Mouse (Mus musculus) inflammation-experienced regulatory T-cells, adult 6 months (primary cell): ENCODE data around the gene Alkbh7. TPM values are rescaled to one million over a fixed set of nuclear protein-coding genes. Genes with fewer than 3 reads are reported as not detected.

Source experiments
- ATAC-seq: one replicate; pipeline ENCODE4 v1.8.0; 2017
- polyA plus RNA-seq, 3 experiments: library from polyadenylated mRNA; unstranded; fragments of 100-300 nt; shearing (Covaris generic); gene quantifications; one replicate each; pipeline ENCODE4 v1.2.1; 2017

Gene Alkbh7
- polyA plus RNA-seq, 3 experiments from 2014 or later = 20.3 to 29.1 (median 22.2) TPM

DNA sequence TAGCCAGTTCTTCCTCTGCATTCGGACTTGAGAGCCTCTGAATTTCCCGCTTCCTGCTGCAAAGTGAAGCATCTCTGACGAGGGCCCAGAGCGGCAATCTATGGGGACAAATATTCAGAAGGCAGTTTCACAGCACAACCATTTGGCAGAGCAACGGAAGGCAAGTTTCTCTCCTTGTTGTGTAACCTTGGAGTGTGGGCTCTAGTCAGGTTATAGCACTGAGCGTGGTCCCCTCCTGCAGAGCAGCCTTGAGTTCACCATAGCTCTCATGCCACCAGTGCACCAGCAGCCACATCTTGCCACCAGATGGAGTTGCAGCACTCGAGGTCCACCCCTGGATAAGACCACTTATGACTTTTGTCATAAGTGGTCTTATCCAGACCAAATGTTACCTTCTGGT, 8.7 kb upstream of the Alkbh7 start:
- no peak for ATAC-seq

DNA sequence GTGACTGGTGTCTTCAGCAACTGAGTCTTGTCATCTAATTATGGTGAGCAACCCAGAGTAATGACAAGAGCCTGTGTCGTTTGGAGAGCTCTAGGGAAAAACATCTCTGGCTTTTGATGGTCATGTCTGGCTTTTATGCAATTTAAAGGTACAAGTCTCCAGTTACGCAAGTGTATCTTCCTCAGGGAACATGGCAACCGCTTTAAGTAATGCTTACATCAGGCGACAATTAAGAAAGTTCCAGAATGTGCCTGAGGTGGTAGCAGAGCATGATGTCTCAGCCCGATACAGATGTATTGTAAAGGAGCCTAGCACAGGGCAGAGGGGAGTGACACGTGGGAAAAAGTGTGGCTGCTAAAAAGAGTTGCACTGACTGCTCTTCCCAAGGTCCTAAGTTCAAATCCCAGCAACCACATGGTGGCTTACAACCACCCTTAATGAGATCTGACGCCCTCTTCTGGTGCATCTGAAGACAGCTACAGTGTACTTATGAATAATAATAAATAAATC, 8.2 kb upstream of the Alkbh7 start:
- ATAC-seq = no peak

GRCm38 (mm10) chr17:56989467-56990114, 7.5 kb upstream of the Alkbh7 start:
- ATAC-seq = peak; percentile 72

DNA sequence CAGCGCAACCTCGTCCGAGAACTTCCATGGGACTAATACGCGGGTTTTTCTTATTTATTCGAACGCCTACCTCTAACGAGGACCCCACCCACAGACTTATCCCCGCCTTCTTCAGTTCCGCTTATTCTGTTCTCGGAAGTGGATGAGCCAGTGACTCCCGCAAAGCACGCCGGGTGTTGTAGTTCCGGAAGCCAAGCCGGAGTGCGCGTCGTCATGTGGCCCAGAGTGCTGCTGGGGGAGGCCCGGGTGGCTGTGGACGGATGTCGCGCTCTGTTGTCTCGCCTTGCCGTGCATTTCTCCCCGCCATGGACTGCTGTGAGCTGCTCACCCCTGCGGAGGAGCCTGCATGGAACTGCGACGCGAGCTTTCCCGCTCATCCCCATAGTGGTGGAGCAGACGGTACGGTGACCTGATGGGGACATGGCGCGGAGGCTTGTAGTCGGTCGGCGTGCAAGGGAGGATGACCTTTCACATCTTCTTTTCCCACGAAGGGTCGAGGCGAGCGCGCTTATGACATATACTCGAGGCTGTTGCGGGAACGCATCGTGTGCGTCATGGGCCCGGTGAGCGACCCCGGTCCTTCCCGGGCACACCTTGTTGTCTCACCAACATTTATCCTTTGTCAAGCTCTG, 6.9 kb upstream of the Alkbh7 start, which contains the start of gene Clpp:
Gene Clpp (plus strand): TSS at position 191 of the 632 bp plus-strand sequence.
- ATAC-seq = peak; percentile 99

DNA sequence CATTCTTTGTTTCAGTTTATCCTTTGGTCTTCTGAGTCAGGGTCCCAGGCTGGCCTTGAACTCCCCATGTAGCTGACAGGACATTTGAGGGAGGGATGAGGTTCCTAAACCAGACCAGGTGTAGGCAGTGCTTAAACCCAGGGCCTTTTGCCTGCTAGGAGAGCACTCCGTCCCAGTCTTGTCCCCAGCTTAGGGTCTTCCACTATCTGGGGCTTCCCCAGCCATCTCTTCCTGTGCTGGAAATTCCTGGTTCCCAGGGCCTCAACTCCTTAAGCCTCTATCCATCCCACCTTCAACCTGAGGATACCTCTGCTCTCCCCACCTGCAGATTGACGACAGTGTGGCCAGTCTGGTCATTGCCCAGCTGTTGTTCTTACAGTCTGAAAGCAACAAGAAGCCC, 6.2 kb upstream of the Alkbh7 start:
- ATAC-seq = no peak

GRCm38 (mm10) chr17:56995046-56995445, 2.1 kb upstream of the Alkbh7 start:
- ATAC-seq = no peak

DNA sequence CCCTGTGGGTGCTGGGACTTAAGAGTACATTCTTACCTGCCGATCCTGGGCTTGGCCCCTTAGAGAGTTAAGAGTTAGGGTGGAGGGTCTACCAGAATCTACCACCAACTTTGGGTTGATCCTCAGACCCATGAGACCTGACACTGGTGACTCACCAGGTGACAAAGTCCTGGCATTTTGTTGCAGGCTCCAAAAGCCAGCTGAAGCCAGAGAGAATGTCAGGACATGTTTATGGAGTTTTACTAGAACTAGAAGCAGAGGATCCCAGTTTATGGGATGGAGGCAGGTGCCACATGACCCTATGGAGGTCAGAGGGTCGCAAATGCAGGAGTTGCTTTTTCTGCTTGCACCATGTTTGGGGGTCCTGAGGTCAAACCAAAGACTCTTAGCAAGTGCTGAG, 633 bp upstream of the Alkbh7 start:
- no peak for ATAC-seq

DNA sequence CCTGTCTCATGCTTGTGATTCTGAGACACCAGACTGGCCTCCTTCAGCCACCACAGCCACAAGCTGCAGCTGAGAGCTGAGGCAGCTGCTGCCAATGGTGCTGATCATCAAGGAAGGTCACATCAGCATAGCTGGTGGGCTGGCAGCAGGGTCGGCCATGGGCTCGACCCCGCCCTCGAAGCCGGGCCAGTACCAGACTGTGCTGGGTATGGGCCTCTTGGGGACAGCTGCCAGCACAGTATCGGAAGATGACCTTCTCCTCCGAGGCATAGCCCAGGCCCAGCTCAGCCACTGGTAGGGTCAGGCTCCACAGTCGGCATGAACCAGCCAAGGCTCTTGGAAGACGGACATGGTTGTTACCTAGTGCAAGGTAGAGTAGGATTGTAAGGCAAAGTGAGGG, 2.3 kb downstream of the Alkbh7 start:
- ATAC-seq = no peak

GRCm38 (mm10) chr17:56999968-57000609, 3.0 kb downstream of the Alkbh7 start, which contains the start of gene Pspn:
Pspn (minus strand) TSS chr17:57000018.
- ATAC-seq = no peak

DNA sequence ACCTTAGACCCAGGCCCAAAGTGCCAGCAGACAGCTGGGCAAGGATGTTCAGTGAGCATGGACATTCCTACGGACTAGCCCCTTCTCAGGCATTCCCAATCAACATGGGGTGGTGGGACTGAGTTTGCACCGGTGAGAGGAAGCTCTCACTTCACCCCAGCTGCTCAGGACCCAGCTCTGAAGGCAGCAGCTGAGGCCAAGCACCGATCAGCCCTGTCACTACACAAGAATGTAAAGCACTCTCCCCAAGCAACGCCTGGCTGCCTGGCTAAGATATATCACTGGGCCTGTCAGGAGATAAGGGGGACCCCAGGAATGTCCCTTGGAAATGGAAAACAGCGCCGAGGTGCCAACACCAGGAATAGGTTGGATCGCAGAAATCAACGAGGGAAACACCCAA, 4.1 kb downstream of the Alkbh7 start:
- ATAC-seq = no peak

DNA sequence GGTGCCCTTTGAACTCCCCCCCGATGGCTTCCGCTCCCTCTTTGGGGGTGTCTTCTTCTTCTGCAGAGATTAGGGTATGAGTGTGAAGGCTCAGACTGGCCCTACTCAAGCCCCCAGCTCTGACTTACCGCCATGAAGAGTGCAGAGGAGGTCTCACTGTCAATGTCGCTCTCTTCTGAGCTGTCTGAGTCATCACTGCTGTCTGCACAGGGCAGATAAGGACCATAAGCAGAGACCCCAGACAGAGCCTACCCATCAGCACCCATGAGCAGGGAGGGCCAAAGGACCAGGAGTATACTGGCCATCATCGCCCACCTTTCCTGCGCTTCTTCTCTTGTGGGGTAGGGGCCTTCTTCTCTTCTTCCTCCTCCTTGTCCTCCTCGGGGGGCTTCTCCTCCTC, 6.9 kb downstream of the Alkbh7 start:
- ATAC-seq = no peak

GRCm38 (mm10) chr17:57007137-57007905, 10.2 kb downstream of the Alkbh7 start:
- no peak for ATAC-seq

- ATAC-seq = peak; percentile 52
Observed at GRCm38 (mm10) chr17:57010911-57011235, 13.7 kb downstream of the Alkbh7 start.

GRCm38 (mm10) chr17:57011236-57012141, 14.3 kb downstream of the Alkbh7 start, which contains the start of the genes Gtf2f1 and Gm17949:
Gtf2f1 (minus strand) TSS chr17:57011288.
Gm17949 (plus strand) TSS chr17:57011469.
- peak; percentile 90 for ATAC-seq

DNA sequence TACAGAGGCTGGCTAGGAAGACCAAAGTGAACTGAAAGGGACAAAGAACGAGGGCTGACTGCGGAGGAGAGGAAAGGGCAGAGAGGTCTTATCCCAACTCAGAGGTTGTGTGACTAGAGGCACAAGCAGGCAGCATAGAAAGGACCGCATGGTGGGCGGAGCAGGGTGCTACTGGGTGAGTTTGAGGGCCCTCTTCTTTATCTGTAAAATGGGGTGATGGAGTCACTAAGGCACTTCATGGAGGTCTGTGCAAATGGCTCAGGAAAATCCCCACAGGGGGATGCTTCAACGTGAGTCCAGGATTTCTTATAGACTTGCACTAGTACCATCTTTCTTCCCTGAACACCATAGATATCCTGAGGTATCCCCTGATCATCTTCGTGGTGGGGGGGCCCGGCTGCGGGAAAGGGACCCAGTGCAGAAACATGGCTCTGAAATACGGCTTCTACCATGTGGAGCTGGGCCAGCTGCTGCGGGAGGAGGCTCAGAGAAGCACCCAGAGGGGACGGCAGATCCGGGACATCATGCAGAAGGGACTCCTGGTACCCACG, 15.2 kb downstream of the Alkbh7 start:
- ATAC-seq = no peak

- no peak for ATAC-seq
Observed at GRCm38 (mm10) chr17:57019693-57020092, 22.6 kb downstream of the Alkbh7 start.

GRCm38 (mm10) chr17:57020960-57021359, 23.8 kb downstream of the Alkbh7 start:
- no peak for ATAC-seq

GRCm38 (mm10) chr17:57027471-57027870, 30.3 kb downstream of the Alkbh7 start:
- no peak for ATAC-seq

DNA sequence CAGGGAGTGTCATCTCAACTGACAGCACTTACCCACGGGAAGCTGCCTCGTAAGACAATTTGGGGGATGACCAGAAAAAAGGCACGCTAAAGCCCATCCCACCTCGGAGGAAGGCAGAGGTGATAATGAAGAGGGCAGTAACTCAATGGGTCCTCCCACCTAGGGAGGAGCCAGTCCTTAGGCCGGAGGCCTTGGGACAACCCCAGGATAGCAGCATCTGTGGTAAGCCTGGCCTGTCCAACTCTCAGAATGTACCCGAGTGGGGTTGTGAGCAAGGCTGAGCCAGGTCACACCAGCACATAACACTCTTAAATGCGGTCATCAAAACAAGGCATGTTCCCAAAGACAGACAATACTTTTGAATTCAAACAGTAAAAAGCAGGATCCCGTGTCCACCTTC, 32.6 kb downstream of the Alkbh7 start:
- no peak for ATAC-seq

GRCm38 (mm10) chr17:57030931-57031660, 34.0 kb downstream of the Alkbh7 start, which contains the start of gene Khsrp:
Khsrp (minus strand) TSS chr17:57031522.
- ATAC-seq = no peak
